ENCODE assay signal across 18 mouse cellular contexts in the genomic region with DNA sequence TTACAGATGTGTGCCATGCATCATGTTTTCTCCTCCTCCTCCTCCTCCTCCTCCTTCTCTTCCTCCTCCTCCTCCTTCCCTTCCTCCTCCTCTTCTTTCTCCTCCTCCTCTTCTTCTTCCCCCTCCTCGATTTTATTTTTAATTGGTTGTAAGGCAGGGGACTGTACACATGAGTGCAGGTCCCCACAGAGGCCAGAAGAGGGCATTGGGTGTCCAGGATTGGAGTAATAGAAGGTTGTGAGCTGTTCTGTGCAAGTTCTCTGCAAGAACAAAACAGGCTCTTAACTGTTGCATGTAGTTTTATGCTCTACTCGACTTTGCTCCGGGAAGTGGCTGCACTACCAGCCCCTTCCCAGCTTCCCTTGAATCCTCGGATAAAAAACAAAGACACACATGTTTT. TPM values are rescaled to one million over a fixed set of nuclear protein-coding genes. Genes with fewer than 3 reads are reported as not detected.
DNase-seq lines count a peak whose midpoint lies in the region; ATAC-seq and TF ChIP-seq lines count a peak whose summit lies in the region.
"Had no signal": no experiment of that assay in that cellular context is flagged by ENCODE, and none has a peak within 500 bp of the region (broad histone marks: within the 10 kb centered on the region; RNA-seq: fewer than 3 reads in every experiment).

No protein-coding gene starts in this region.

- H3K4me2 ChIP-seq in heart, embryonic 12.5 days, result no peak overlapping the region
- H3K4me2 ChIP-seq in liver, postnatal 0 days (ENCODE audit: low read depth, low read length), result no peak overlapping the region
- H3K4me2 ChIP-seq: heart, embryonic 15.5 days; liver, embryonic 13.5 days; stomach, embryonic 15.5 days had no signal

- H3K4me3 ChIP-seq in heart, embryonic 12.5 days, result no peak overlapping the region
- no peak overlapping the region for H3K4me3 ChIP-seq in liver, postnatal 0 days (ENCODE audit: low read depth, low read length)
- no peak overlapping the region for H3K4me3 ChIP-seq in E14TG2a.4 (replicated peaks; ENCODE audit: low read length)
- H3K4me3 ChIP-seq in cortical plate, adult 2 months (ENCODE audit: insufficient read depth, low read length), result no peak overlapping the region
- H3K4me3 ChIP-seq: heart, embryonic 15.5 days; liver, embryonic 13.5 days; stomach, embryonic 15.5 days had no signal

- no peak for ATAC-seq in heart, embryonic 12.5 days (ENCODE audit: insufficient number of reproducible peaks, low FRiP score)
- no peak for ATAC-seq in liver, postnatal 0 days
- ATAC-seq: forebrain, embryonic 16.5 days had no signal

- H3K27ac ChIP-seq in heart, embryonic 12.5 days (ENCODE audit: poor library complexity, severe bottlenecking), result 0 out of 2 replicates have a peak overlapping the region, but pooled peaks have one; percentile 1
- H3K27ac ChIP-seq in liver, postnatal 0 days (ENCODE audit: low read depth), result no peak overlapping the region
- H3K27ac ChIP-seq in cortical plate, adult 2 months (ENCODE audit: insufficient read depth, low read length), result no peak overlapping the region
- H3K27ac ChIP-seq: heart, embryonic 15.5 days; liver, embryonic 13.5 days; stomach, embryonic 15.5 days had no signal

- no peaks in the 10 kb centered on the region for H3K9me3 ChIP-seq in heart, embryonic 12.5 days (replicated peaks)
- no peaks in the 10 kb centered on the region for H3K9me3 ChIP-seq in liver, postnatal 0 days (ENCODE audit: low read length)
- no peaks in the 10 kb centered on the region for H3K9me3 ChIP-seq in E14TG2a.4 (ENCODE audit: low read length)
- H3K9me3 ChIP-seq: heart, embryonic 15.5 days; liver, embryonic 13.5 days; megakaryocyte, embryonic 14.5 days; stomach, embryonic 15.5 days had no signal

- no peak for TF ChIP-seq EP300 in liver, postnatal 0 days (IDR thresholded peaks at IDR 0.05; ENCODE audit: low read depth)

- TF ChIP-seq POLR2A in cortical plate, adult 2 months (IDR thresholded peaks at IDR 0.05; ENCODE audit: extremely low read depth, insufficient read depth, low read length), result no peak

- H3K4me1 ChIP-seq in heart, embryonic 12.5 days (replicated peaks), result no peaks in the 10 kb centered on the region
- H3K4me1 ChIP-seq in liver, postnatal 0 days (ENCODE audit: insufficient read depth), result no peaks in the 10 kb centered on the region
- H3K4me1 ChIP-seq in E14TG2a.4 (replicated peaks; ENCODE audit: low read depth, low read length), result peaks cover 69% of the 10 kb centered on the region
- no peaks in the 10 kb centered on the region for H3K4me1 ChIP-seq in cortical plate, adult 2 months (ENCODE audit: control insufficient read depth, insufficient read depth, low read length)
- H3K4me1 ChIP-seq: heart, embryonic 15.5 days; liver, embryonic 13.5 days; stomach, embryonic 15.5 days had no signal

- DNase-seq in heart, postnatal 25 days (ENCODE audit: low spot score), result no peak
- DNase-seq in liver, postnatal 0 days, result no peak
- DNase-seq in liver, result no peak
- DNase-seq in adrenal gland, adult 2 months, result no peak
- no peak for DNase-seq in heart, postnatal 4 days
- DNase-seq: cerebellum, postnatal 14 days; gastrocnemius, postnatal 14 days; liver, embryonic 13.5 days; right cerebral cortex, postnatal 25 days; thymus, postnatal 36 days had no signal

- 64% methylated on average over 4 of the region's 4 CpGs for WGBS in heart, embryonic 12.5 days
- WGBS in liver, postnatal 0 days (ENCODE audit: insufficient replicate concordance), result 65% methylated on average over 4 of the region's 4 CpGs

- no peak overlapping the region for H3K9ac ChIP-seq in heart, embryonic 12.5 days
- H3K9ac ChIP-seq in liver, postnatal 0 days (replicated peaks), result no peak overlapping the region
- H3K9ac ChIP-seq: heart, embryonic 15.5 days; liver, embryonic 13.5 days; stomach, embryonic 15.5 days had no signal

- peaks cover 9% of the 10 kb centered on the region; the same call in 1 of the 2 replicates for H3K27me3 ChIP-seq in heart, embryonic 12.5 days (replicated peaks)
- H3K27me3 ChIP-seq in liver, postnatal 0 days (ENCODE audit: insufficient read depth, low read length), result no peaks in the 10 kb centered on the region
- H3K27me3 ChIP-seq in E14TG2a.4 (ENCODE audit: insufficient read depth, low read length), result no peaks in the 10 kb centered on the region
- H3K27me3 ChIP-seq: heart, embryonic 15.5 days; stomach, embryonic 15.5 days had no signal

- peaks cover 45% of the 10 kb centered on the region for H3K36me3 ChIP-seq in heart, embryonic 12.5 days
- H3K36me3 ChIP-seq in liver, postnatal 0 days (replicated peaks; ENCODE audit: insufficient read depth, low read length), result peaks cover 14% of the 10 kb centered on the region
- peaks cover 48% of the 10 kb centered on the region for H3K36me3 ChIP-seq in E14TG2a.4 (ENCODE audit: insufficient read depth, low read length)

- TF ChIP-seq CTCF in liver, postnatal 0 days (IDR thresholded peaks at IDR 0.05; ENCODE audit: low read depth), result peak; percentile 54
- TF ChIP-seq CTCF in E14TG2a.4 (conservative IDR thresholded peaks at IDR 0.05; ENCODE audit: low read length), result peak; percentile 39
- TF ChIP-seq CTCF in cortical plate, adult 2 months (IDR thresholded peaks at IDR 0.05; ENCODE audit: extremely low read depth, insufficient read depth, low read length), result peak; percentile 41

- intact Hi-C loops in heart, postnatal 25 days (cut with DNase I), result loop anchor here (2.0 kb wide), 1 partner anchor 25 kb away; no protein-coding TSS in a partner anchor

RNA-seq across cellular contexts. Expression of gene Mcrs1, which starts 11.6 kb away (rescaled TPM):
- polyA plus RNA-seq in heart, embryonic 12.5 days (2016; fragmentation: Nextera tagmentation; extraction: Ambion mirVana), result 143 and 152 TPM in 2 replicates
- total RNA-seq in heart, postnatal 25 days (2021), result 10 to 100 TPM; 47.4 to 50.9 TPM
- polyA plus RNA-seq in liver, postnatal 0 days (2015; fragmentation: Nextera tagmentation; extraction: Ambion mirVana), result 25.1 and 27.2 TPM in 2 replicates
- 109 and 112 TPM in 2 replicates for polyA plus RNA-seq in cortical plate, adult 2 months (2012; rRNA removed)
- 10 to 100 TPM; 28.5 to 43.5 TPM for total RNA-seq in adrenal gland, adult 2 months (2021)
- polyA plus RNA-seq in adrenal gland, adult 2 months (2012; rRNA removed), result 55.1 and 63.5 TPM in 2 replicates
- total RNA-seq in heart, postnatal 4 days (2021), result 10 to 100 TPM; 82.4 to 88.4 TPM

RNA-seq across cellular contexts. Expression of gene Kcnh3, which starts 15.5 kb away (rescaled TPM):
- 0.10 and 0.24 TPM in 2 replicates for polyA plus RNA-seq in heart, embryonic 12.5 days (2016; fragmentation: Nextera tagmentation; extraction: Ambion mirVana)
- total RNA-seq in heart, postnatal 25 days (2021), result under 1 TPM; 0.06 to 0.18 TPM
- 0.05 and 0.07 TPM in 2 replicates for polyA plus RNA-seq in liver, postnatal 0 days (2015; fragmentation: Nextera tagmentation; extraction: Ambion mirVana)
- 180 and 182 TPM in 2 replicates for polyA plus RNA-seq in cortical plate, adult 2 months (2012; rRNA removed)
- total RNA-seq in adrenal gland, adult 2 months (2021), result under 1 TPM; 0.86 to 0.97 TPM
- 2.1 and 2.5 TPM in 2 replicates for polyA plus RNA-seq in adrenal gland, adult 2 months (2012; rRNA removed)
- total RNA-seq in heart, postnatal 4 days (2021), result under 1 TPM; 0.41 to 0.54 TPM
- total RNA-seq: gastrocnemius, postnatal 14 days had no signal

RNA-seq across cellular contexts. Expression of gene Prpf40b, which starts 54.8 kb away (rescaled TPM):
- polyA plus RNA-seq in heart, embryonic 12.5 days (2016; fragmentation: Nextera tagmentation; extraction: Ambion mirVana), result 44.0 and 44.4 TPM in 2 replicates
- total RNA-seq in heart, postnatal 25 days (2021), result 10 to 100 TPM; 20.2 to 20.7 TPM
- 7.1 and 8.6 TPM in 2 replicates for polyA plus RNA-seq in liver, postnatal 0 days (2015; fragmentation: Nextera tagmentation; extraction: Ambion mirVana)
- 156 and 168 TPM in 2 replicates for polyA plus RNA-seq in cortical plate, adult 2 months (2012; rRNA removed)
- 10 to 100 TPM; 38.8 to 41.0 TPM for total RNA-seq in adrenal gland, adult 2 months (2021)
- 84.1 and 106 TPM in 2 replicates for polyA plus RNA-seq in adrenal gland, adult 2 months (2012; rRNA removed)
- 10 to 100 TPM; 36.5 to 41.4 TPM for total RNA-seq in heart, postnatal 4 days (2021)

RNA-seq across cellular contexts. Expression of gene Fam186b, which starts 55.6 kb away (rescaled TPM):
- 0.27 and 0.31 TPM in 2 replicates for polyA plus RNA-seq in heart, embryonic 12.5 days (2016; fragmentation: Nextera tagmentation; extraction: Ambion mirVana)
- not detected for total RNA-seq in heart, postnatal 25 days (2021)
- polyA plus RNA-seq in liver, postnatal 0 days (2015; fragmentation: Nextera tagmentation; extraction: Ambion mirVana), result not detected in 2 replicates
- polyA plus RNA-seq in cortical plate, adult 2 months (2012; rRNA removed), result 0.69 and 1.1 TPM in 2 replicates
- 1 to 10 TPM; 1.4 to 3.1 TPM for total RNA-seq in adrenal gland, adult 2 months (2021)
- 1.1 and 1.6 TPM in 2 replicates for polyA plus RNA-seq in adrenal gland, adult 2 months (2012; rRNA removed)
- under 1 TPM in 1 of 2 experiments, not detected in 1; 0.17 TPM for total RNA-seq in heart, postnatal 4 days (2021)
- total RNA-seq: gastrocnemius, postnatal 14 days had no signal
- polyA plus RNA-seq: large intestine, adult 2 months; liver, embryonic 13.5 days had no signal

Comparison
In these comparisons a context has a peak if more than half of its experiments do, and no peak if none do; other contexts are left out.
1. RNA of gene Kcnh3, which starts 15.5 kb away (polyA plus RNA-seq): 180 to 182 TPM in cortical plate, adult 2 months; 2.1 to 2.5 TPM in adrenal gland, adult 2 months, 0.10 to 0.24 TPM in heart, embryonic 12.5 days and 0.05 to 0.07 TPM in liver, postnatal 0 days; every median in the first group is over 10 times any median in the second.
2. Peak in every context shown above with its lines, with median percentiles within 50 percentile points of each other: CTCF ChIP-seq.